Mouse (Mus musculus): ENCODE measurements at regions not wholly inside any gene's neighbourhood (a gene's known extent, or its start where the extent isn't known, plus 50 kb on each side); places are given as distances from the start of the nearest gene placed in this dataset.

DNA sequence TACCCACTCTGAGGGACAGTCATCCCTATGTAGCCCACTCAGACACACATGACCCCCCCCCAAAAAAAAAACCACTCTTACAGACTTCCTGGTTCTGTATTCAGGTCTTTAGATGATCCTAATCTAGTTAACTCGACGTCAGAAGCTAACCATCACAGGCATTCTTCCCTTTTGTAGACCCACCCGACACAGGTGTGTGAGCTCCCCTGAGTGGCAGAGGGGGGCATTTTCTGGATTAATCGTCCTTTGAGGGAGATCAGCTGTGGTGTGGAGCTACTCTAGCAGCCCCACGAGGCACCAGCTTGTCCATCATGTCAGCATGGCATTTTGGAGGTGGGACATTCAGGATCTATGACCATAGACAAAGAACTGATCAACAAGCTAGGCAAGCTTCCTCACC is 50.7 kb upstream of the Tlk1 start:
- Histone ChIP-seq H3K4me1 (ENCODE audit: control insufficient read depth in 2 of 2, insufficient read depth in 2 of 2, low read length in 2 of 2) (peaks cover 0 to 2% of the 10 kb centered on the region in 2 experiments; a peak in 2 of 4 replicates), H3K9ac (ENCODE audit: low read length) (no peak overlapping the region), H3K27me3 (ENCODE audit: control insufficient read depth, insufficient read depth, low read length) (no peaks in the 10 kb centered on the region), H3K4me3 (ENCODE audit: control insufficient read depth in 1 of 2, insufficient read depth in 1 of 2, low read depth in 1 of 2, low read length in 2 of 2) (no peak overlapping the region), H3K4me2 (ENCODE audit: low read length) (no peak overlapping the region), H3K27ac (replicated peaks in 1 of 2; ENCODE audit: control insufficient read depth in 1 of 2, insufficient read depth in 1 of 2, low read depth in 2 of 2, low read length in 2 of 2) (no peak overlapping the region), H3K9me3 (ENCODE audit: control insufficient read depth, low read length) (0 out of 2 replicates have a peak, but pooled peaks cover 3% of the 10 kb centered on the region), H3K36me3 (ENCODE audit: control insufficient read depth, insufficient read depth, low read length) (no peaks in the 10 kb centered on the region)
- no peak for ATAC-seq (ENCODE audit: insufficient number of reproducible peaks, insufficient read depth, low FRiP score, low read depth)
- 73% methylated on average over 5 of the region's 5 CpGs for WGBS
